Mouse (Mus musculus): ENCODE data around the gene Ntn1.

DNA sequence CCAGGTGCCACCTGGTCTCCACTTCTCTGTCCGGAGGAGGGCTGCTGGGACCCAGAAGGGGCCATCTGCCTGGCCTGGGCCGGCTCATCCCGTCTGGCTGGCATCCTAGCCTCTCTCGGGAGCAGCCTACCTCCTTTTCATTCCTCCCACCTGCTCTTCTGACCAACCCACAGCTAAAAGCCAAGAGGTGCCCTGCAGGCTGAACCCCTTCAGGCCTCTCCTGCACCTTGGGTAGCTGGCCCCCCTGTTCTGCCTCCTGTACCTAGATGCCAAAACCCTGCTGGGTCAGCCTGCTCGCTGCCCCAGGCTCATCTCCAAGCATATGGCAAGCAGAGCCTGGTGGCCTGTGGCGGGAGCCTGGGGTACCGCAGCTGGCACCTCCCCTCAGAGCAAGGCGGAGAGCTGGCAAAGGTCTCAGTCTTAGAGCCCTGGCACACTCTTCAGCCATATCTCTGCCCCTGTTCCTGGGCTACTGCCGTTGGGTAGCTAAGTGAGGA, 167.1 kb downstream of the Ntn1 start:
- TF ChIP-seq POLR2A (IDR thresholded peaks at IDR 0.05; ENCODE audit: borderline replicate concordance, low read depth, low read length) (no peak), CTCF (IDR thresholded peaks at IDR 0.05; ENCODE audit: low read depth, low read length) (no peak)

All from bone marrow macrophage, adult 2 months (primary cell).